Mouse (Mus musculus): Measurements from ENCODE around the gene Mblac1. TPM values are rescaled to one million over a fixed set of nuclear protein-coding genes. Genes with fewer than 3 reads are reported as not detected.

Gene Mblac1
- polyA plus RNA-seq, 1 experiment from 2014 or later, result 6.1 TPM

DNA sequence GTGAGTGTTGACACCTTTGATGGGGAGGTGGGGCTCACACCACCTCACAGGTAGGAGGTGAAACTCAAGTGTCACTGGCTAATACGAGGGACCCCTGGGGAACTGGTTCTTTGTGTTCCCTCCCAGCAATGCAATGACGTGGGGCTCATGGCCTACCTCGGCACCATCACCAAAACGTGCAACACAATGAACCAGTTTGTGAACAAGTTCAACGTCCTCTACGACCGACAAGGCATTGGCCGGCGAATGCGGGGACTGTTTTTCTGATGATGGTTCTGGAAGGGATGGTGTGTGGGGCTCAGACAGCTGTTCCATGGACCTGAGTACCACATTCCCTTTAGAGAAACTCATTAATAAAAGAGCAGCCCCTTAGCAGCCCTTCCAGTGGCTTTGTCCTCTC is 30.5 kb upstream of the Mblac1 start:
- peaks cover 66% of the 10 kb centered on the region for H3K36me3 ChIP-seq (ENCODE audit: control insufficient read depth, insufficient read depth, low read length)
- H3K4me2 ChIP-seq (ENCODE audit: low read length), result no peak overlapping the region
- no peak for ATAC-seq (ENCODE audit: insufficient number of reproducible peaks, insufficient read depth, low FRiP score, low read depth)
- H3K4me3 ChIP-seq (ENCODE audit: control insufficient read depth in 1 of 2, insufficient read depth in 1 of 2, low read depth in 1 of 2, low read length in 2 of 2), result no peak overlapping the region
- H3K9ac ChIP-seq (ENCODE audit: low read length), result no peak overlapping the region
- no peak overlapping the region for H3K27ac ChIP-seq (replicated peaks in 1 of 2; ENCODE audit: control insufficient read depth in 1 of 2, insufficient read depth in 1 of 2, low read depth in 2 of 2, low read length in 2 of 2)
- H3K4me1 ChIP-seq (ENCODE audit: control insufficient read depth in 2 of 2, insufficient read depth in 2 of 2, low read length in 2 of 2), result peaks cover 0 to 13% of the 10 kb centered on the region in 2 experiments; a peak in 2 of 4 replicates
- no peaks in the 10 kb centered on the region for H3K9me3 ChIP-seq (ENCODE audit: control insufficient read depth, low read length)
- 78% methylated on average over 10 of the region's 10 CpGs for WGBS
- no peaks in the 10 kb centered on the region for H3K27me3 ChIP-seq (ENCODE audit: control insufficient read depth, insufficient read depth, low read length)

DNA sequence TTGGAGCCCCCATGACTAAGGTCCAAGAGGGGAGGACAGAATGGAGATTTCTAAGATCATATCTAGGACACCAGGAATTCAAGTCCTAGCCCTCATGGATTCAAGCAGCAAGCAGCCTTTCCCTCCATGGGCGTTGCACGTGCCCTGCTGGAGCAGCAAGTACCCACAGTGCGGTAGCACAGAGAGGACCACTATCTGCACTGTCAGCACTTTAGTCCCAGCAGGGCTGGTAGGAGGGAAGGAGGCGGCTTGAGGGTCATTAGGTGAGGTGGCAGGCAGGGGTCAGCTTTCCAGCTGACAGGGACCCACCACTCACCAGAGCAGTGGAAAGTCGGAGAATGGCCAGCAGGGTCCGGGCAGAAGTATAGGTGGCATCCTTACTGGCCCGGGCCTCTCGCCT is 28.5 kb upstream of the Mblac1 start:
- 72% methylated on average over 8 of the region's 8 CpGs for WGBS

DNA sequence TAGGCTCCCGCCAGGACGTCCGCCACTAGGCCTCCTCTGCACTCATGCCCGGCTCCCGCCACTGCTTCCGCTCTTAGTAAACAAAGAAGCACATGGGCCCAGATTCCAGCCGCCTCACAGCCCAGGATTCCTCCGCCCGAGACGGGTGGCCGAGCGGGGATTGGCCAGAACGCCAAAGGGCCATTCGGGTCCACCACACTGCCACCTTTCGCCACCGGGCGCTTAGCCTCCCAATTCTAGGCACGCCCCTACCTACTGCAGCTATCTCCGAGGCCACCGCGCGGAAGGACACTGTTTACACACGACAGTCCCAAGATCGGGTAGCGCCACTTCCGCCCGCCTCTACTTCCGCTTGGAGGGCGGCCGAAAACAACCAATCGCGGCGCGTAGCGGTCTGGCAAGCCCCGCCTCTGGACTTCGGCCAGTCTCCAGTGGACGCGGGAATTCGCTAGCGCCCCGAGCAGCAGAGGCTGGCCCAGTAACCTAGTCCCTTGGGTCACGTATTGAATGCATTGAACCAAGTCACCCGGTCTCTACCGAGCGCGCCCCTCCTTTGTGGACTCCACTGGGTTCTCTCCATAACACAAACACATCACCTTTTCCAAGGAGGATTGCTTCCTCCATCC is 23.1 kb upstream of the Mblac1 start:
- H3K36me3 ChIP-seq (ENCODE audit: control insufficient read depth, insufficient read depth, low read length), result peaks cover 62% of the 10 kb centered on the region
- H3K9me3 ChIP-seq (ENCODE audit: control insufficient read depth, low read length), result no peaks in the 10 kb centered on the region
- ATAC-seq (ENCODE audit: insufficient number of reproducible peaks, insufficient read depth, low FRiP score, low read depth), result peak; percentile 87
- WGBS, result under 1% methylated on average over 47 of the region's 47 CpGs
- H3K4me2 ChIP-seq (ENCODE audit: low read length), result peak overlapping the region; percentile 94
- H3K4me3 ChIP-seq (ENCODE audit: control insufficient read depth in 1 of 2, insufficient read depth in 1 of 2, low read depth in 1 of 2, low read length in 2 of 2), result peak overlapping the region; percentile 63 to 75
- H3K4me1 ChIP-seq (ENCODE audit: control insufficient read depth in 2 of 2, insufficient read depth in 2 of 2, low read length in 2 of 2), result peaks cover 3 to 17% of the 10 kb centered on the region in 2 experiments; a peak in 3 of 4 replicates
- H3K27me3 ChIP-seq (ENCODE audit: control insufficient read depth, insufficient read depth, low read length), result no peaks in the 10 kb centered on the region
- H3K27ac ChIP-seq (replicated peaks in 1 of 2; ENCODE audit: control insufficient read depth in 1 of 2, insufficient read depth in 1 of 2, low read depth in 2 of 2, low read length in 2 of 2), result peak overlapping the region; percentile 89 to 90
- H3K9ac ChIP-seq (ENCODE audit: low read length), result peak overlapping the region; percentile 84

More for the DNA sequence above, 28.5 kb upstream of the Mblac1 start:
- Histone ChIP-seq H3K4me1 (ENCODE audit: control insufficient read depth in 2 of 2, insufficient read depth in 2 of 2, low read length in 2 of 2) (peaks cover 0 to 17% of the 10 kb centered on the region in 2 experiments; a peak in 2 of 4 replicates), H3K36me3 (ENCODE audit: control insufficient read depth, insufficient read depth, low read length) (peaks cover 79% of the 10 kb centered on the region), H3K4me2 (ENCODE audit: low read length) (no peak overlapping the region), H3K9ac (ENCODE audit: low read length) (no peak overlapping the region), H3K9me3 (ENCODE audit: control insufficient read depth, low read length) (no peaks in the 10 kb centered on the region), H3K27ac (replicated peaks in 1 of 2; ENCODE audit: control insufficient read depth in 1 of 2, insufficient read depth in 1 of 2, low read depth in 2 of 2, low read length in 2 of 2) (no peak overlapping the region), H3K4me3 (ENCODE audit: control insufficient read depth in 1 of 2, insufficient read depth in 1 of 2, low read depth in 1 of 2, low read length in 2 of 2) (no peak overlapping the region), H3K27me3 (ENCODE audit: control insufficient read depth, insufficient read depth, low read length) (no peaks in the 10 kb centered on the region)
- ATAC-seq (ENCODE audit: insufficient number of reproducible peaks, insufficient read depth, low FRiP score, low read depth), result no peak

DNA sequence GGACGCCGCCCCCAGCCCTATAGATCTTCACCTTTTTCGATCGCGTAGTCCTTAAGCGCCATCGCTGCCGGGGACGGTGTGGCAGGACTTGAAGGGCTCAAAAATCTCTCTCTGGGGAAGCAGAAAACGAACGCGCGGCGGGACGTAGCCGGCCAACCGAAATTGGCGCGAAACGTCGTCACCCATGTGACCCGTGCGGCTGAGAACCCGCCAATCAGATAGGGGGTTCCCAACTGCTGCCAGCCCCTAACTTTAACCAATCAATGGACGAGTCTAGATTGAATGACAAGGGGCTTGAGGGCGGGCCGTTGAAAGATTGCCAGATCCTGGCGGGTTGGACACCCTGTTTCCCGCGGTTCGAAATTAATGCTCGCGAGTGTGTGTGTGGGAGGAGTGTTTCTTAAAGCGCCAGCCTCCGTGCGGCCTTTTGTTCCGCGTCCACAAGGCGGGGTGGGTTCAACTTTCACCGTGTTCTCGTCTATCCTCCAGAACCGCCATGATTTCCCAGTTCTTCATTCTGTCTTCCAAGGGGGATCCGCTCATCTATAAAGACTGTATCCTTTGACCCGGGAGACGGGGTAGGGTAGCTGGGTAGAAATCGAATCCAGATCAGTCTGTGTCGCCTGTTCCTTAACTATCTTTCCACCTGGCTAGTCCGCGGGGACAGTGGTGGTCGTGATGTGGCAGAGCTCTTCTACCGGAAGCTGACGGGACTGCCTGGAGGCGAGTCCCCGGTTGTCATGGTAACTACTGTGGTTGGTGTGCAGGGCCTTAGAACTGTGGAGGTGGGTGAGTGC is 22.2 kb upstream of the Mblac1 start, which contains the start of the genes Ap4m1 and Mcm7:
TSS of gene Ap4m1 (plus strand) at position 308 of the 797 bp plus-strand sequence.
TSS of gene Mcm7 (minus strand) at position 728 of the 797 bp plus-strand sequence.
- Histone ChIP-seq H3K27ac (replicated peaks in 1 of 2; ENCODE audit: control insufficient read depth in 1 of 2, insufficient read depth in 1 of 2, low read depth in 2 of 2, low read length in 2 of 2) (peak within 1 kb of the TSS; percentile 91 to 95), H3K4me2 (ENCODE audit: low read length) (peak within 1 kb of the TSS; percentile 94), H3K9me3 (ENCODE audit: control insufficient read depth, low read length) (no peaks in the 10 kb centered on the region), H3K27me3 (ENCODE audit: control insufficient read depth, insufficient read depth, low read length) (no peaks in the 10 kb centered on the region), H3K36me3 (ENCODE audit: control insufficient read depth, insufficient read depth, low read length) (peaks cover 62% of the 10 kb centered on the region), H3K4me3 (ENCODE audit: control insufficient read depth in 1 of 2, insufficient read depth in 1 of 2, low read depth in 1 of 2, low read length in 2 of 2) (peak within 1 kb of the TSS; percentile 63 to 75), H3K9ac (ENCODE audit: low read length) (peak within 1 kb of the TSS; percentile 84), H3K4me1 (ENCODE audit: control insufficient read depth in 2 of 2, insufficient read depth in 2 of 2, low read length in 2 of 2) (peaks cover 3 to 17% of the 10 kb centered on the region in 2 experiments; a peak in 3 of 4 replicates)
- ATAC-seq (ENCODE audit: insufficient number of reproducible peaks, insufficient read depth, low FRiP score, low read depth), result peak; percentile 91
- whole genome bisulfite sequencing, result under 1% methylated on average over 54 of the region's 54 CpGs

DNA sequence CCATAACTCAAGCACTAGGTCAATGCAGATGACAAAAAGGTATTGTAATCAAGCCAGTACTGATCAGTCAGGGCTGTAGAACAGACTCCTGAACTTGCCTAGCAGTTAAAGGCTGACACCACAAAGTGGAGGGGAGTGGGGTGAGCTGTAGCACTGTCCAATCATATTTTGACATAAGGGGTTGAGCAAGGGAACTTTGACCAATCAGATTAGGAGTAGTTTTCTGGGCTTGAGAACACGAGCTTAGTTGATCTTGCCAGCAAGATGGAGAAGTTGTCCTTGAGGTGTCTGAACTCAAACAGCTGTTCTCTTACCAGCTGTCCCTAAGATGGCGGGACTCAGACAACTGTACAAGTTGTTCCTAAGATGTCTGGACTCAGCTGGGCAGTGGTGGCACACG is 20.9 kb upstream of the Mblac1 start:
- Histone ChIP-seq H3K27me3 (ENCODE audit: control insufficient read depth, insufficient read depth, low read length) (no peaks in the 10 kb centered on the region), H3K4me1 (ENCODE audit: control insufficient read depth in 2 of 2, insufficient read depth in 2 of 2, low read length in 2 of 2) (peaks cover 3 to 17% of the 10 kb centered on the region in 2 experiments; a peak in 3 of 4 replicates), H3K27ac (replicated peaks in 1 of 2; ENCODE audit: control insufficient read depth in 1 of 2, insufficient read depth in 1 of 2, low read depth in 2 of 2, low read length in 2 of 2) (no peak overlapping the region), H3K4me3 (ENCODE audit: control insufficient read depth in 1 of 2, insufficient read depth in 1 of 2, low read depth in 1 of 2, low read length in 2 of 2) (no peak overlapping the region), H3K9ac (ENCODE audit: low read length) (no peak overlapping the region), H3K4me2 (ENCODE audit: low read length) (no peak overlapping the region), H3K9me3 (ENCODE audit: control insufficient read depth, low read length) (no peaks in the 10 kb centered on the region), H3K36me3 (ENCODE audit: control insufficient read depth, insufficient read depth, low read length) (peaks cover 62% of the 10 kb centered on the region)
- ATAC-seq (ENCODE audit: insufficient number of reproducible peaks, insufficient read depth, low FRiP score, low read depth), result no peak
- WGBS, result 82% methylated on average over 3 of the region's 3 CpGs

DNA sequence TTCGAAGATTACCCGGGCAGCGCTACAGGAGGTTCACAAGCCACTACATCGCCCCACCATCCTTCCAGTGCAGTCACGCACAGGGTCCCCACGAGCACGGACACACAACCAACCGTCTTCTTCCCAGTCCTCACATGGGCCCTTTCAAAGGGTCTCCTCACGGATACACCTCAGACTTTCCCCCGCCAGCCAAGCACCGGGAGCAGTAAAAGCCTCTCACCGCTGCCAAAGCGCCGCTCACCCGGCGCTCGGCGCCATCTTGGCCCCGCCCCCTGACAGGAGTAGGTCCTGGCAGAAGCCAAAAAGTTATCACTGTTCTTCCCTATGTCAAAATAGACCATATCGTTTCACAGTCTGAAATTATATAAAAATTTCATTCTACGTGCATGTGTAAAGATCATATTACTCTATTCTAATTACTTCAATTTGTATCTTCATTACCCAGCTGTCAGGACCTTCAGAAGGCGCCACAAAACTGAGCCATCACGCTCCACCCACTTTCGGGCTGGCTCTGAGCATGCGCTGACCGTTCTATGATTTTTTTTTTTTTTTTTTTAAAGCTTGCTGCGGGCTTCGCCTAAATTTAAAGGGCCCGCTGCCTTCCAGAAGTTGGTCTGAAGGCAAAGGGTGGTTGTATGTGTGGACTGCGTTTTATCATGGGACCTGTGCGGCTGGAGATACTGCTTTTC is 7.0 kb upstream of the Mblac1 start, which contains the start of the genes Taf6 and Cnpy4:
TSS of gene Taf6 (minus strand) at position 502 of the 689 bp plus-strand sequence.
TSS of gene Cnpy4 (plus strand) at position 536 of the 689 bp plus-strand sequence.
- H3K36me3 ChIP-seq (ENCODE audit: control insufficient read depth, insufficient read depth, low read length), result peaks cover 36% of the 10 kb centered on the region
- no peaks in the 10 kb centered on the region for H3K9me3 ChIP-seq (ENCODE audit: control insufficient read depth, low read length)
- no peaks in the 10 kb centered on the region for H3K27me3 ChIP-seq (ENCODE audit: control insufficient read depth, insufficient read depth, low read length)
- H3K4me2 ChIP-seq (ENCODE audit: low read length), result peak within 1 kb of the TSS; percentile 72
- peak within 1 kb of the TSS; percentile 84 for H3K9ac ChIP-seq (ENCODE audit: low read length)
- ATAC-seq (ENCODE audit: insufficient number of reproducible peaks, insufficient read depth, low FRiP score, low read depth), result peak; percentile 87
- H3K27ac ChIP-seq (replicated peaks in 1 of 2; ENCODE audit: control insufficient read depth in 1 of 2, insufficient read depth in 1 of 2, low read depth in 2 of 2, low read length in 2 of 2), result peak within 1 kb of the TSS; percentile 65 to 74
- peak within 1 kb of the TSS; percentile 73 to 91 for H3K4me3 ChIP-seq (ENCODE audit: control insufficient read depth in 1 of 2, insufficient read depth in 1 of 2, low read depth in 1 of 2, low read length in 2 of 2)
- peaks cover 5 to 11% of the 10 kb centered on the region in 2 experiments; a peak in 2 of 4 replicates for H3K4me1 ChIP-seq (ENCODE audit: control insufficient read depth in 2 of 2, insufficient read depth in 2 of 2, low read length in 2 of 2)
- under 1% methylated on average over 31 of the region's 31 CpGs for WGBS
